Mouse (Mus musculus) spleen, embryonic (tissue): ENCODE measurements around the gene Shroom4.
"Not testable (repeated sequence)": the region's sequence is repeated elsewhere in the genome, so short reads cannot be mapped to it uniquely, and the experiment has no call there.

Experiments used
- CTCF ChIA-PET: fragments of 350-600 bp; sonication (Branson Sonifier 250); formaldehyde crosslinking; loops from one replicate; lab custom pipeline; 2022; lab: Charles Lee

Gene Shroom4

GRCm38 (mm10) chrX:6399626-6400397 is at the start of gene Shroom4:
Gene Shroom4 (plus strand): TSS chrX:6399854.
- CTCF ChIA-PET: no interaction called here

- CTCF ChIA-PET: no interaction called here
Observed at GRCm38 (mm10) chrX:6356876-6357275, 42.8 kb upstream of the Shroom4 start.

GRCm38 (mm10) chrX:6357503-6358114 is 42.0 kb upstream of the Shroom4 start:
- CTCF ChIA-PET: no interaction called here

- CTCF ChIA-PET: no interaction called here
Observed at GRCm38 (mm10) chrX:6368822-6369221, 30.8 kb upstream of the Shroom4 start.

GRCm38 (mm10) chrX:6370706-6371105 is 28.9 kb upstream of the Shroom4 start:
- CTCF ChIA-PET: no interaction called here

- CTCF ChIA-PET: interaction anchor here (0.6 kb wide), 1 partner anchor 1719 kb away, joined by 29 read pairs; no protein-coding TSS in a partner anchor
Observed at GRCm38 (mm10) chrX:6393861-6394260, 5.8 kb upstream of the Shroom4 start.

GRCm38 (mm10) chrX:6399193-6399592 is 461 bp upstream of the Shroom4 start:
- CTCF ChIA-PET: no interaction called here

GRCm38 (mm10) chrX:6400398-6401020 is 855 bp downstream of the Shroom4 start:
- CTCF ChIA-PET: no interaction called here

- CTCF ChIA-PET: no interaction called here
Observed at GRCm38 (mm10) chrX:6402921-6403320, 3.3 kb downstream of the Shroom4 start.

- CTCF ChIA-PET: no interaction called here
Observed at GRCm38 (mm10) chrX:6409114-6409513, 9.5 kb downstream of the Shroom4 start.

- CTCF ChIA-PET: no interaction called here
Observed at GRCm38 (mm10) chrX:6415412-6415811, 15.8 kb downstream of the Shroom4 start.

- CTCF ChIA-PET: no interaction called here
Observed at GRCm38 (mm10) chrX:6415936-6416335, 16.3 kb downstream of the Shroom4 start.

- CTCF ChIA-PET: no interaction called here
Observed at GRCm38 (mm10) chrX:6418140-6418539, 18.5 kb downstream of the Shroom4 start.

- CTCF ChIA-PET: no interaction called here
Observed at GRCm38 (mm10) chrX:6435260-6435659, 35.6 kb downstream of the Shroom4 start.

- CTCF ChIA-PET: no interaction called here
Observed at GRCm38 (mm10) chrX:6446422-6446821, 46.8 kb downstream of the Shroom4 start.

GRCm38 (mm10) chrX:6448001-6448400 is 48.3 kb downstream of the Shroom4 start:
- CTCF ChIA-PET: no interaction called here

- CTCF ChIA-PET: no interaction called here
Observed at GRCm38 (mm10) chrX:6453220-6453619, 53.6 kb downstream of the Shroom4 start.

GRCm38 (mm10) chrX:6469251-6469650 is 69.6 kb downstream of the Shroom4 start:
- CTCF ChIA-PET: not testable (repeated sequence)

- CTCF ChIA-PET: not testable (repeated sequence)
Observed at GRCm38 (mm10) chrX:6472563-6472962, 72.9 kb downstream of the Shroom4 start.

GRCm38 (mm10) chrX:6475177-6475576 is 75.5 kb downstream of the Shroom4 start:
- CTCF ChIA-PET: no interaction called here

GRCm38 (mm10) chrX:6482268-6482667 is 82.6 kb downstream of the Shroom4 start:
- CTCF ChIA-PET: no interaction called here

GRCm38 (mm10) chrX:6483817-6484216 is 84.2 kb downstream of the Shroom4 start:
- CTCF ChIA-PET: no interaction called here

GRCm38 (mm10) chrX:6490433-6490832 is 90.8 kb downstream of the Shroom4 start:
- CTCF ChIA-PET: no interaction called here
